Mouse (Mus musculus) lung, embryonic 16.5 days (tissue): ENCODE measurements around the gene Fbxo10. TPM values are rescaled to one million over a fixed set of nuclear protein-coding genes. Genes with fewer than 3 reads are reported as not detected.

Experiments
- ATAC-seq: fragments of 200-750 bp; cut with Nextera tagmentation; 2 replicates; pipeline ENCODE4 v1.8.0; 2017; ENCODE audit warnings: low read depth, mild to moderate bottlenecking, moderate library complexity
- H3K27ac ChIP-seq: fragments of 300-500 bp; sonication (generic); 2 replicates; pipeline ENCODE4 v1.5.1; 2014; ENCODE audit warnings: mild to moderate bottlenecking, control low read depth, low read length
- H3K27me3 ChIP-seq: fragments of 300-500 bp; sonication (generic); 2 replicates; pipeline ENCODE4 v1.6.1; 2014; ENCODE audit warnings: low read depth, low read length, mixed read lengths; ENCODE audit not compliant: control insufficient read depth, insufficient read depth
- H3K36me3 ChIP-seq: fragments of 300-500 bp; sonication (generic); 2 replicates; pipeline ENCODE4 v1.6.1; 2014; ENCODE audit warnings: low read length; ENCODE audit not compliant: control insufficient read depth, insufficient read depth
- H3K4me1 ChIP-seq: fragments of 300-500 bp; sonication (generic); replicated peaks from 2 replicates; pipeline ENCODE4 v1.6.1; 2014; ENCODE audit warnings: low read length, mixed read lengths; ENCODE audit not compliant: control insufficient read depth, insufficient read depth
- H3K4me2 ChIP-seq: fragments of 300-500 bp; sonication (generic); 2 replicates; pipeline ENCODE4 v1.6.1; 2014; ENCODE audit warnings: low read depth, low read length, control low read depth
- H3K4me3 ChIP-seq: fragments of 300-500 bp; sonication (generic); 2 replicates; pipeline ENCODE4 v1.5.1; 2014; ENCODE audit warnings: mild to moderate bottlenecking, low read length, control low read depth
- H3K9ac ChIP-seq: fragments of 300-500 bp; sonication (generic); 2 replicates; pipeline ENCODE4 v1.6.1; 2014; ENCODE audit warnings: low read length, control low read depth
- H3K9me3 ChIP-seq: fragments of 300-500 bp; sonication (generic); 2 replicates; pipeline ENCODE4 v1.6.1; 2016; ENCODE audit warnings: low read length; ENCODE audit not compliant: control insufficient read depth
- WGBS: fragments of 180-500 bp; shearing (Covaris S2); extraction: QIAGEN DNeasy Blood & Tissue Kit; methylation state at CpG from one replicate; pipeline ENCODE4 v1.1.7; 2014; 5-methylcytosine and 5-hydroxymethylcytosine counted together
- polyA plus RNA-seq: library from polyadenylated mRNA; unstranded; fragments of >200 nt; fragmentation: Nextera tagmentation; extraction: Ambion mirVana; gene quantifications from 2 replicates; pipeline ENCODE4 v1.2.1, GENCODE M21; 2015

The Fbxo10 gene
- polyA plus RNA-seq, 1 experiment from 2014 or later, result 13.9 TPM

DNA sequence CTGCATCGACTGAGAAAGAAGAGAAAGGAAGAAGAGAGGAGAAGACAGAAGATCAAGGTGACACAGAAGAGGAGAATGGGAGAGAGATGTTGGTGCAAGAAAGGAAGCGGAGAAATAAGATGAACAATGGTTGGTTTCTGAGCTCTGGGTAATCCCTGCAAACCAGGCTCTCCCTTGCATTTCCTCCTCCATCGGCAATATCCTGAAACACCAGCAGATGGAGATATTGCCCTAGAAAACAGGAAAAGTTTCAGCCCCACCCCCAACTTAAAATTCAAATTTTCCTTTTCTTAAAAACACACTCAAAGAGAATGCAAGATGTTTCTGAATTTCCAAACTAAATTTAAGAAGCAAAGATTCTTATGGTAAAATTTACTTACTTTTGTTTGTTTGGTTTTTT lies 68.8 kb downstream of the Fbxo10 start:
- no peak for ATAC-seq
- WGBS, result 15% methylated on average over 3 of the region's 3 CpGs
- no peak overlapping the region for H3K27ac ChIP-seq
- H3K4me3 ChIP-seq, result no peak overlapping the region
- H3K4me1 ChIP-seq, result peaks cover 23% of the 10 kb centered on the region
- no peaks in the 10 kb centered on the region for H3K27me3 ChIP-seq
- no peaks in the 10 kb centered on the region for H3K9me3 ChIP-seq
- H3K4me2 ChIP-seq, result no peak overlapping the region
- H3K9ac ChIP-seq, result no peak overlapping the region
- no peaks in the 10 kb centered on the region for H3K36me3 ChIP-seq

DNA sequence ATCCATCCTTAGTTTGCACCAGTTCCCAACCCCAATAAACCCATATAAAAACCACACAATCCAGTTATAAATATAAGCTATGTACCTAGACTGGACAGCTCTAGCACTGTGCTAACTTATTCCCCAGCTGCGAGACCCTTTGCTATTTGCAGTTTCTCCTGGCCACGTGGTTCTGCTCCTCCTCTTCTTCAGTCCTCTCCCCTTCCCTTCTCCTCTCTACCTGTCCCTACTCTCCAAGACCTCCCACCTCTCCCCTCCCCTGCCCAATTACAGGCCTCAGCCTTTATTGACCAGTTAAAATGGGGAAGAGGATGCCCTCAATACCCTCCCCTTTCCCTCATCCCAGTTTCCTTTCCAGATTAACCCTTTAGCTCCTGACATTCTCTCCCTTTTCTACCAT lies 70.9 kb downstream of the Fbxo10 start:
- no peak for ATAC-seq
- Histone ChIP-seq H3K4me3 (peak overlapping the region; percentile 75), H3K4me1 (peaks cover 23% of the 10 kb centered on the region), H3K36me3 (no peaks in the 10 kb centered on the region), H3K27ac (no peak overlapping the region), H3K9me3 (no peaks in the 10 kb centered on the region), H3K4me2 (peak overlapping the region; percentile 83), H3K27me3 (no peaks in the 10 kb centered on the region), H3K9ac (peak overlapping the region; percentile 81)
- 7% methylated on average over 2 of the region's 2 CpGs for WGBS

DNA sequence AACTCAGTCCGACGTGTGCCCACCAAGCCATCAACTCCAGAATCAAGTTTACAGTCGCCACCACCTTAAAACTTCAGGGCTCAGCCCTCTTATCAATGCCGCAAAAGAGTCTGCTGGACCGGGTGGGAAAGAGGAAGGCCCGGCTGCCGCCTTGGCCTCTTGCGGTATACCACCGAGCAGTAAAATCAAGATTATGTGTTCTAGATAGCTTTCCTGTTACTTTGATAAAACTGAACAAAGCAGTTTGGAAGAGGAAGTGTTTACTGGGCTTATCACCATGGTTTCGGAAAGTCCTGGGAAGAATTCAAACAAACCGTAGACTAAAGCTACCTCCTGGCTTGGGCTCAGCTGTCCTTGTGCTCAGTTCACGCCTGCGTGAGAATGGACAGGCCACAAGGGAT lies 71.4 kb downstream of the Fbxo10 start:
- Histone ChIP-seq H3K27me3 (no peaks in the 10 kb centered on the region), H3K9me3 (no peaks in the 10 kb centered on the region), H3K9ac (peak overlapping the region; percentile 81), H3K4me1 (peaks cover 20% of the 10 kb centered on the region), H3K4me2 (peak overlapping the region; percentile 83), H3K36me3 (no peaks in the 10 kb centered on the region), H3K4me3 (peak overlapping the region; percentile 75), H3K27ac (peak overlapping the region; percentile 79)
- ATAC-seq, result no peak
- WGBS, result 1% methylated on average over 13 of the region's 13 CpGs

DNA sequence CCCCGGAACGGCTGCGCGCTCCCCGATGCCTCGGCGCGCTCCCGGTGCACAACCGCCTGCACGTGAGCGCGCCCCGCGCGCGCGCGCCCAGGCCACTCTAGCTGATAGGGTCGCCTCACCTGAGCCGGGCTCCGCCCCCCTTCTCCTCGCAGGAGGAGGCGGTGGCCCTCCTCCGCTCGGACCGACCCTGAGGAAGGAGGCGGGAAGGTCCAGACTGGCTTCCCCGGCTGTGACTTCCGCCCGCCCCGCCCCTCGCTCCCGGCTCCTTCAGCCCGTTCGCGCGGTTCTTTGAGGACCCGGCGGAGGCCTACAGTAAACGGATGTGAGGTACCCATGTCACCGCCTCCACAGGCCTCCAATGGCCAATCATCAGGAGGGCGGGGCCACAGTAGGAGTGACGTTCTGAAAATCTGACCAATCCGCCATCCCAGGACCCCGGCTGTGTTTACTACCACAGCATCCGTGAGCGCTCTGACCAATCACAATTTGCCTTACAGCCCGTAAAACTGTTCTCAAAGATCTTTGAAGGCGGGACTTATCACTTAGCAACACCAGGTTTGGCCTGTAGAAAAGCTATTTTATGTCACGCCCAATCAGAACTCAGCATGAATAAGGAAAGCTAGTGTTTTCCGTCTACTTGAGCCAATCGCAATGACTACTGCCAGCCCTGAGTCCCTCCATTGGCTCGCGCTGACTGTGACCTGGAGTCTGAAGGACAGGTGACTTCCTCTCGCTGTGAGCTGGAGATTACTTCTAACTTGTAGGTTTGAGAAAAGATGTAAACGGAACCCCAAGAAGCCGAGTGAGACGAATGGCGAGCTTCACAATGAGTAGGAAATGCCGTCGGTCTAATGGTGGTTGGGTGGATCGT lies 72.1 kb downstream of the Fbxo10 start, which contains the start of gene Zbtb5:
Zbtb5 (minus strand) TSS at position 308 of the 871 bp plus-strand sequence.
- peak; percentile 98 for ATAC-seq
- H3K27me3 ChIP-seq, result no peaks in the 10 kb centered on the region
- H3K4me3 ChIP-seq, result peak within 1 kb of the TSS; percentile 75
- peak within 1 kb of the TSS; percentile 81 for H3K9ac ChIP-seq
- no peaks in the 10 kb centered on the region for H3K36me3 ChIP-seq
- peak within 1 kb of the TSS; percentile 95 for H3K27ac ChIP-seq
- no peaks in the 10 kb centered on the region for H3K9me3 ChIP-seq
- 0% methylated on average over 51 of the region's 63 CpGs for WGBS
- H3K4me1 ChIP-seq, result peaks cover 20% of the 10 kb centered on the region
- H3K4me2 ChIP-seq, result peak within 1 kb of the TSS; percentile 83

DNA sequence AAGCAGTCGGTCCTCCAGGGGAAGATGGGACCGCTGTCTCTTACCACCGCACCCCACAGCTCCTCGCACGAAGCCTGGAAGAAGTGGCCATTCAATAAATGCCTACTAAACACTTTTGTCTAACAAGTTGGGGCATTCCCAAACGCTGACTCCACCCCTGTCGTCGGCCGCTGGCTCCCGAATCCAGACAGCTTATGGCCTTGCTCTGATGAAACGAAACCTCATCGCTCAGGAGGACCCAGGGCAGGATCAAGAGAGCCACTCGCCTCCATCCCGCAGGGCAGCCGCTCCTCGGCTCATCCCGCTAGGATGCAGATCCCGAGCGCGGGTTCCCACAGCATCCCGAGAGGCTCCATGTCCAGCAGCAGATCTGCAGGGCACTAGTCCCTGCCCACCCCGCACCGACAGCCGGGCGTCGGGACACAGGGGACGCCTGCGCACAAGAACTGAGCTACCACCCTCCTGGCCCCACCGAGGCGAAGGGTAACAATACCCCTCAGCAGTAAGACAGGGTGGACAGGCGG lies 72.8 kb downstream of the Fbxo10 start:
- under 1% methylated on average over 31 of the region's 31 CpGs for WGBS

DNA sequence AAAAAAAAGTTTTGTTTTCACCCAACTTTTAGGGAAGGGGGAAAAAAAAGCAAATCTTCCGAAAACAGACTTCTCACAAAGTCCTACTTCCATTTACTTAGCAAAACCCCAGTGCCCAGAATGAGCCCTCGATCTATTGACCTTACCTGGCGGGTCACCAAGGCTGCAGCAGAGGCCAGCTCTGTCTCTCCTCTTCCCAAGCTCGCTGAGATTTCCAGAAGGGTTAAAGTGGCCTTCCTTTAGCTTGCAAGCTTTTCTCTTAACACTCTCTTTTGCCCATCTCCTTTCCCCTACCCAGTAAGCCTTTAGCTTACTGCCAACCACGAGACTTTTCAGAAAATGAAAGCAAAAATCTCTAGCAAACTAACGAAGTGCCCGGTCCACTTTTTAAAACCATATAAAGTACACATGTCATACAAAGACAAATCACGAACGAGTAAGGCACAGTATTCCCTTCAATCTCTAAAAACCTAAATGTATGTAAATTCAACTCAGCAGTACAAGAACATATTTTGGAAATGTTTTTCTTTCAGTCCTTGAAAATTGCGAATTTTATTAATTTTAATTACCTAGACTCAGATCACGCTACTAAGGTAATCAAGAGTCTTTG lies 73.5 kb downstream of the Fbxo10 start:
- Histone ChIP-seq H3K9ac (peak overlapping the region; percentile 79), H3K4me3 (peak overlapping the region; percentile 63), H3K36me3 (no peaks in the 10 kb centered on the region), H3K4me1 (peaks cover 20% of the 10 kb centered on the region), H3K9me3 (no peaks in the 10 kb centered on the region), H3K27me3 (no peaks in the 10 kb centered on the region), H3K27ac (peak overlapping the region; percentile 95), H3K4me2 (peak overlapping the region; percentile 81)
- no peak for ATAC-seq
- WGBS, result 7% methylated on average over 11 of the region's 11 CpGs

More for the DNA sequence above, 72.8 kb downstream of the Fbxo10 start:
- Histone ChIP-seq H3K9me3 (no peaks in the 10 kb centered on the region), H3K36me3 (no peaks in the 10 kb centered on the region), H3K27ac (peak overlapping the region; percentile 95), H3K9ac (peak overlapping the region; percentile 79), H3K27me3 (no peaks in the 10 kb centered on the region), H3K4me2 (peak overlapping the region; percentile 81), H3K4me1 (peaks cover 20% of the 10 kb centered on the region), H3K4me3 (peak overlapping the region; percentile 63)
- peak; percentile 68 for ATAC-seq

DNA sequence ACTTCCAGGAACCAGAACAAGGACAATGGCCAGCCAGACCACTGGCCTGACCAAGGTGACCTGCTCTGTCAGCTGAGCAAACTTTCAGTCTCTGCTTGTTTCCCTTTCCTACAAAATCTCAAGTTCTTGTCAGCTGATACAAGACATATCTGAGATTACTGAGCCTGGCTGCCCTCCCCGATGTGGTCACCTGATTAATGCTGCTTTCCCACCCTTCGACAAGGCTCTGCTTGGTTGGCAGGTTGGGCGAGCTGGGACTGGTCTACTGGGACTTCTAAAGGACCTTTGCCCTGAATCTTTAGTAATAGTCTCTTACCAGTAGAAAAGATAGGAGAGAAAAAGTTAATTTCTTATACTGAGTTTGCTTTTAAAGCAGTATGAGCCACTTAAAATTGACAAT lies 79.0 kb downstream of the Fbxo10 start:
- Histone ChIP-seq H3K36me3 (no peaks in the 10 kb centered on the region), H3K9me3 (no peaks in the 10 kb centered on the region), H3K4me3 (no peak overlapping the region), H3K27ac (no peak overlapping the region), H3K4me2 (no peak overlapping the region), H3K9ac (no peak overlapping the region), H3K27me3 (no peaks in the 10 kb centered on the region), H3K4me1 (peaks cover 9% of the 10 kb centered on the region)
- 78% methylated on average over 3 of the region's 3 CpGs for WGBS
- ATAC-seq, result no peak

DNA sequence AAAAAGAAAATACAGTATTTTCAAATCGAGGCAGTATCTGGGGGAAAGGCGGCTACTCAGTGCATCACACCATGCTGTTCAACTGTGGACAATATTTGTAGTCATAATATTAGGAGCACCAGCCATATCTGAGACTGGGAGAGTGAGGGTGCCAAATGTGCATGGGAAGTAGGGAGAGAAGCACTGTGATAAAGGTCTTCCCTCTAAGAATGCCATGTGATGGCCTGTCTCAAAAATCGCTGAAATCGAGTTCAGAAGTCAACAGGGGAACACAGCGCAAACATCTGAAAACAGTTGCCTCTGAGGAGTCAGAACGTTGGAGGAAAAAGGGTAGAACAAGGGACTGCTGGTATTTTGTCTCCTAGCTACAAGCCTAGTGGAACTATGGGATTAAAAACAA lies 84.4 kb downstream of the Fbxo10 start:
- no peaks in the 10 kb centered on the region for H3K36me3 ChIP-seq

DNA sequence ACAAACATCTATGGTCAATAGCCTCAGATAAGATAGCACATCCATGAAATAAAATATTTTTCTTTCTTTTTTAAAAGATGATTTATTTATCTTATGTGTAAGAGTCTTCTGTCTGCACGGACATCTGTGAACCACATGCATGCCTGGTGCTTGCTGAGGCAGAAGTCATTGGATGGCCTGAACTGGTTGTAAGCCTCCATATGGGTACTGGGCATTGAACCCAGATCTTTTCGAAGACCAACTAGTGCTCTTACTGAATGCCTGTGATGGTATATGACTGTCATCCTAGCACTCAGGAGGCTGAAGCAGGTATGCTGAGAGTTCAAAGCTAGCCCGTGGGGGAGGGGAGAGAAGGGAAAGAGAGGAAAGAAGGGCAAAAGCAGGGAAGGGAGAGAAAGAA lies 86.3 kb downstream of the Fbxo10 start:
- WGBS, result 57% methylated on average over 3 of the region's 3 CpGs
- no peak for ATAC-seq
- Histone ChIP-seq H3K4me1 (no peaks in the 10 kb centered on the region), H3K27me3 (no peaks in the 10 kb centered on the region), H3K9ac (no peak overlapping the region), H3K4me2 (no peak overlapping the region), H3K4me3 (no peak overlapping the region), H3K9me3 (no peaks in the 10 kb centered on the region), H3K27ac (no peak overlapping the region), H3K36me3 (peaks cover 10% of the 10 kb centered on the region; the same call in 1 of the 2 replicates)

More for the DNA sequence above, 84.4 kb downstream of the Fbxo10 start:
- no peak overlapping the region for H3K9ac ChIP-seq
- no peak for ATAC-seq
- whole genome bisulfite sequencing, result 85% methylated on average over 6 of the region's 6 CpGs
- H3K27ac ChIP-seq, result no peak overlapping the region
- no peaks in the 10 kb centered on the region for H3K27me3 ChIP-seq
- H3K4me3 ChIP-seq, result no peak overlapping the region
- no peaks in the 10 kb centered on the region for H3K4me1 ChIP-seq
- H3K4me2 ChIP-seq, result no peak overlapping the region
- no peaks in the 10 kb centered on the region for H3K9me3 ChIP-seq
